Mouse (Mus musculus) CH12.LX (cell line): ENCODE results near the gene Cnr2. TPM values are rescaled to one million over a fixed set of nuclear protein-coding genes. Genes with fewer than 3 reads are reported as not detected.
A peak's percentile ranks its signal among the peaks of the same experiment; 100 is the strongest.

Source experiments
- DNase-seq: peaks from one replicate; pipeline ENCODE4 v3.0.0-alpha.2; 2013; ENCODE audit errors: extremely low read depth
- H3K27ac ChIP-seq: 2 replicates; pipeline ENCODE4 v1.5.1; 2012; ENCODE audit warnings: low read depth, mild to moderate bottlenecking, control low read depth, moderate library complexity; ENCODE audit not compliant: insufficient read depth
- H3K27me3 ChIP-seq: replicated peaks from 2 replicates; pipeline ENCODE3; 2012; ENCODE audit warnings: inconsistent platforms
- H3K36me3 ChIP-seq, 2 experiments: replicated peaks in 1 of 2; 2 replicates each; pipeline versions ENCODE3 to v1.6.1; 2012; ENCODE audit warnings: inconsistent platforms in 1 of 2, low read length in 1 of 2, mild to moderate bottlenecking in 1 of 2, mixed read lengths in 1 of 2, moderate library complexity in 1 of 2; ENCODE audit not compliant: control insufficient read depth in 1 of 2, insufficient read depth in 1 of 2
- H3K4me1 ChIP-seq, 2 experiments: 2 replicates each; pipeline ENCODE4 v1.6.1; 2012; ENCODE audit warnings: inconsistent platforms in 1 of 2, moderate library complexity in 1 of 2; ENCODE audit not compliant: insufficient read depth in 2 of 2, control insufficient read depth in 1 of 2
- H3K4me2 ChIP-seq: 2 replicates; pipeline ENCODE4 v1.6.1; 2012; ENCODE audit warnings: low read depth, mild to moderate bottlenecking, control low read depth; ENCODE audit not compliant: poor library complexity, insufficient read depth, severe bottlenecking
- H3K4me3 ChIP-seq, 3 experiments: fragments of 150-350 bp in 1 of 3; sonication (generic) in 1 of 3; replicated peaks in 1 of 3; 2 replicates each; pipeline versions ENCODE3 to v1.5.1; 2011 to 2012; ENCODE audit warnings: low read depth in 2 of 3, low read length in 2 of 3, mild to moderate bottlenecking in 2 of 3, moderate library complexity in 2 of 3, control low read depth in 1 of 3, improper control_type of control experiment in 1 of 3, inconsistent platforms in 1 of 3, mixed read lengths in 1 of 3; ENCODE audit not compliant: poor library complexity in 1 of 3
- H3K79me2 ChIP-seq: replicated peaks from 2 replicates; pipeline ENCODE4 v1.6.1; 2012; ENCODE audit warnings: mild to moderate bottlenecking, moderate library complexity; ENCODE audit not compliant: control insufficient read depth, poor library complexity, insufficient read depth, severe bottlenecking; ENCODE audit errors: extremely low read depth
- H3K9ac ChIP-seq: 2 replicates; pipeline ENCODE4 v1.6.1; 2012; ENCODE audit warnings: low read depth, mild to moderate bottlenecking, control low read depth, moderate library complexity; ENCODE audit not compliant: insufficient read depth
- H3K9me3 ChIP-seq: replicated peaks from 2 replicates; pipeline ENCODE3; 2012; ENCODE audit warnings: low read length, inconsistent platforms, mixed read lengths
- BHLHE40 ChIP-seq: IDR thresholded peaks from 2 replicates; pipeline ENCODE4 v1.6.1; 2011; ENCODE audit warnings: mild to moderate bottlenecking, low read depth, low read length, improper control_type of control experiment
- CHD1 ChIP-seq: IDR thresholded peaks from 2 replicates; pipeline ENCODE4 v1.6.1; 2012; ENCODE audit warnings: low read depth, low read length, improper control_type of control experiment, inconsistent platforms
- CHD2 ChIP-seq: IDR thresholded peaks from 2 replicates; pipeline ENCODE4 v1.6.1; 2011; ENCODE audit warnings: low read length, improper control_type of control experiment
- CTCF ChIP-seq, 2 experiments: IDR thresholded peaks in 1 of 2; conservative IDR thresholded peaks in 1 of 2; 2 replicates each; pipeline ENCODE4 v1.5.1; 2011 to 2012; ENCODE audit warnings: low read depth in 2 of 2, low read length in 2 of 2, improper control_type of control experiment in 1 of 2, inconsistent platforms in 1 of 2, mild to moderate bottlenecking in 1 of 2, moderate library complexity in 1 of 2
- ELF1 ChIP-seq: IDR thresholded peaks from 2 replicates; pipeline ENCODE4 v1.6.1; 2014; ENCODE audit warnings: low read depth, mild to moderate bottlenecking, inconsistent platforms, low read length, improper control_type of control experiment
- EP300 ChIP-seq: IDR thresholded peaks from 2 replicates; pipeline ENCODE4 v1.6.1; 2011; ENCODE audit warnings: low read length, improper control_type of control experiment
- GABPA ChIP-seq: IDR thresholded peaks from 2 replicates; pipeline ENCODE4 v1.6.1; 2012; ENCODE audit warnings: low read depth, low read length, improper control_type of control experiment, inconsistent platforms; ENCODE audit not compliant: insufficient replicate concordance
- HCFC1 ChIP-seq: IDR thresholded peaks from 2 replicates; pipeline ENCODE4 v1.6.1; 2012; ENCODE audit warnings: low read depth, mild to moderate bottlenecking, inconsistent platforms, low read length, improper control_type of control experiment
- IRF4 ChIP-seq: IDR thresholded peaks from 2 replicates; pipeline ENCODE4 v1.6.1; 2014; ENCODE audit warnings: low read depth, mild to moderate bottlenecking, inconsistent platforms, low read length, improper control_type of control experiment
- JUN ChIP-seq: IDR thresholded peaks from 2 replicates; pipeline ENCODE4 v1.6.1; 2011; ENCODE audit warnings: low read depth, mild to moderate bottlenecking, low read length, improper control_type of control experiment, moderate library complexity; ENCODE audit not compliant: insufficient read depth
- MAFK ChIP-seq: IDR thresholded peaks from 2 replicates; pipeline ENCODE4 v1.6.1; 2011; ENCODE audit warnings: low read length, improper control_type of control experiment; ENCODE audit not compliant: insufficient replicate concordance
- MAX ChIP-seq: IDR thresholded peaks from 2 replicates; pipeline ENCODE4 v1.6.1; 2011; ENCODE audit warnings: low read length, improper control_type of control experiment
- MAZ ChIP-seq: IDR thresholded peaks from 2 replicates; pipeline ENCODE4 v1.6.1; 2012; ENCODE audit warnings: low read depth, mild to moderate bottlenecking, inconsistent platforms, low read length, improper control_type of control experiment, moderate library complexity
- MEF2A ChIP-seq: IDR thresholded peaks from 2 replicates; pipeline ENCODE4 v1.6.1; 2014; ENCODE audit warnings: low read depth, mild to moderate bottlenecking, inconsistent platforms, low read length, improper control_type of control experiment, borderline replicate concordance
- MXI1 ChIP-seq: IDR thresholded peaks from 2 replicates; pipeline ENCODE4 v1.6.1; 2011; ENCODE audit warnings: mild to moderate bottlenecking, low read depth, low read length, improper control_type of control experiment
- MYC ChIP-seq: IDR thresholded peaks from 2 replicates; pipeline ENCODE4 v1.6.1; 2011; ENCODE audit warnings: low read depth, mild to moderate bottlenecking, improper control_type of control experiment, low read length
- PAX5 ChIP-seq: IDR thresholded peaks from 2 replicates; pipeline ENCODE4 v1.6.1; 2012; ENCODE audit warnings: low read length, inconsistent platforms, mixed read lengths
- POLR2A ChIP-seq: IDR thresholded peaks from 2 replicates; pipeline ENCODE4 v1.6.1; 2011; ENCODE audit warnings: low read depth, mild to moderate bottlenecking, improper control_type of control experiment, low read length
- POLR2AphosphoS2 ChIP-seq: IDR thresholded peaks from 2 replicates; pipeline ENCODE4 v1.6.1; 2011; ENCODE audit warnings: low read depth, low read length, improper control_type of control experiment
- RCOR1 ChIP-seq: conservative IDR thresholded peaks from 2 replicates; pipeline ENCODE4 v1.6.1; 2012; ENCODE audit warnings: low read depth, mild to moderate bottlenecking, inconsistent platforms, low read length, improper control_type of control experiment
- SIN3A ChIP-seq: IDR thresholded peaks from 2 replicates; pipeline ENCODE4 v1.6.1; 2012; ENCODE audit warnings: low read length, improper control_type of control experiment, inconsistent platforms
- SMC3 ChIP-seq: IDR thresholded peaks from 2 replicates; pipeline ENCODE4 v1.6.1; 2011; ENCODE audit warnings: low read depth, low read length, improper control_type of control experiment
- TBP ChIP-seq: conservative IDR thresholded peaks from 2 replicates; pipeline ENCODE4 v1.6.1; 2011; ENCODE audit warnings: low read depth, low read length, improper control_type of control experiment
- TCF12 ChIP-seq: IDR thresholded peaks from 2 replicates; pipeline ENCODE4 v1.6.1; 2014; ENCODE audit warnings: low read depth, mild to moderate bottlenecking, inconsistent platforms, low read length, improper control_type of control experiment
- USF1 ChIP-seq: IDR thresholded peaks from 2 replicates; pipeline ENCODE4 v1.6.1; 2014; ENCODE audit warnings: low read depth, mild to moderate bottlenecking, inconsistent platforms, low read length, improper control_type of control experiment
- USF2 ChIP-seq: conservative IDR thresholded peaks from 2 replicates; pipeline ENCODE4 v1.6.1; 2011; ENCODE audit warnings: low read depth, low read length, improper control_type of control experiment
- ZC3H11A ChIP-seq: IDR thresholded peaks from 2 replicates; pipeline ENCODE4 v1.6.1; 2012; ENCODE audit warnings: low read depth, mild to moderate bottlenecking, inconsistent platforms, low read length, improper control_type of control experiment
- ZKSCAN1 ChIP-seq: IDR thresholded peaks from 2 replicates; pipeline ENCODE4 v1.6.1; 2012; ENCODE audit warnings: low read depth, inconsistent platforms, low read length, improper control_type of control experiment, borderline replicate concordance
- ZMIZ1 ChIP-seq: IDR thresholded peaks from 2 replicates; pipeline ENCODE4 v1.6.1; 2012; ENCODE audit warnings: low read depth, mild to moderate bottlenecking, inconsistent platforms, low read length, improper control_type of control experiment
- ZNF384 ChIP-seq: IDR thresholded peaks from 2 replicates; pipeline ENCODE4 v1.6.1; 2012; ENCODE audit warnings: low read depth, low read length, improper control_type of control experiment, inconsistent platforms
- dilution Hi-C: fragments of 300-500 bp; cut with MboI; formaldehyde crosslinking; loops from 2 replicates; pipeline ENCODE4 v1.14.3; 2020; ENCODE audit warnings: low sequenced_read_pairs; ENCODE audit not compliant: extremely low pct_unique_long_range_greater_than_20kb, extremely low pct_ligation_motif_present
- in situ Hi-C: fragments of 300-500 bp; cut with MboI; formaldehyde crosslinking; loops from 3 replicates; pipeline ENCODE4 v1.14.3; 2019; ENCODE audit warnings: low sequenced_read_pairs, low pct_ligation_motif_present, low pct_unique_long_range_greater_than_20kb, mixed read lengths
- polyA plus RNA-seq: library from polyadenylated mRNA; unstranded; fragments of >175 nt; gene quantifications from 2 replicates; pipeline ENCODE4 v1.2.1, GENCODE M21; 2012; ENCODE audit warnings: low read depth; ENCODE audit not compliant: insufficient read length
- total RNA-seq, 2 experiments: library from RNA; depleted of rRNA; stranded (reverse); fragments of 300-350 nt in 1 of 2; fragments of >200 nt in 1 of 2; gene quantifications; 2 replicates each; pipeline ENCODE4 v1.2.3; 2012 to 2014

Gene Cnr2
- total and polyA plus RNA-seq, 3 experiments: 5.6 to 13.8 (median 10.6) TPM

DNA sequence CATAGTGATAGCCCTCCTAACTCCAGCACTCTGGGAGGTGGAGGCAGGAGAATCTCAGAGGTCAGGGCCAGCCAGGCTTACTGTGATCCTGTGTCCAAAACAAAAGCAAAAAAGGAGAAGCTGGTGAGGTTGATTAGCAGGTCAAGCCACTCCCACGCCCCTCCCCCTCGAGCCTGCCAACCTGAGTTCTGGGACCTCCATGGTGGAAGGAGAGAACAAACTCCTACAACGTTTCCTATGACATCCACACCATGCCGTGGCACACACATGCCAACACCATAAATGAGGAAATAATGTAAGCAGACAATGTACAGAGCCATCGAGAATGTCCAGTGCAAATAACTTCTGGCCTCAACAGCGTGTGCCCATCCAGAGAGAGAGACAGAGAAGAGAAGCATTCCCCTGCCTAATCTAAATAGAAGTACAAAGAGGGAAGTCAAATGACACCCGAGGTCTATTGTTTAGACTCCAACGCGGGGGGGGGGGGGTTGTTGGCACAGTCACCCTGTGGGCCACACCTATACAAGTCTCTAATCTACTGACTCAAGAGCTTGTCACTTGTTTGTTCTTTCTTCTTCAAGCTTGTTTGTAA lies 19.1 kb upstream of the Cnr2 start:
- no peak for TF ChIP-seq TCF12
- TF ChIP-seq PAX5: no peak
- no peak for TF ChIP-seq GABPA
- TF ChIP-seq EP300: no peak
- TF ChIP-seq POLR2A: 0 out of 2 replicates have a peak, but pooled peaks have one; percentile 26
- TF ChIP-seq, all 38 proteins: peak for 1
- Histone ChIP-seq H3K27me3 (no peaks in the 10 kb centered on the region), H3K36me3 (peaks cover 7 to 14% of the 10 kb centered on the region in 2 experiments), H3K9me3 (no peaks in the 10 kb centered on the region), H3K4me3 (peak overlapping the region in 2 of 3 experiments; percentile 19 to 35), H3K79me2 (peaks cover 15% of the 10 kb centered on the region), H3K4me2 (peak overlapping the region; percentile 83), H3K9ac (peak overlapping the region; percentile 27; the same call in 1 of the 2 replicates), H3K27ac (peak overlapping the region; percentile 84), H3K4me1 (peaks cover 10 to 52% of the 10 kb centered on the region in 2 experiments)
- dilution Hi-C loops: no loop called here
- in situ Hi-C loops: no loop called here
- peak; percentile 68 for DNase-seq

DNA sequence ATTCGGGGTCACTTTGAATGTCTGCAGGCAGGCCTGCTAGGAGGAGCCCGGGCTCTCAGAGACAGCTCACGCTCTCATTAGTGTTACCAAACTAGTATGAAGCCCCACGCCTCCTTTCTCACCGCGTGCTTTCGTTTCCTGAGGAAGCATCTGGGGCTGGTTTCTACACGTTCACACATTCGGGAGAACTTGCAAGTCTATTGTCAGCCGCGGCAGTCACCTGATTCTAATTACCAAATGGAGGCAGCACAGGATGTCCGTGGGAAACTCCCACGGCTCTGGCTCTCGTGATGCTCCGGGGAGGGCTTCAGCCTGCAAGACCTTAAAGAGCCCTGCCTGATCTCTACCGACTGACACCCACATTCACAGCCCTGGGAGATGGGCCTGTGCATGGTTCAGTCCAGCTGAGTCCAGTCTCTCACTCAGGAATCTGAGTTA lies 18.6 kb upstream of the Cnr2 start:
- no peaks in the 10 kb centered on the region for H3K27me3 ChIP-seq
- H3K9me3 ChIP-seq: no peaks in the 10 kb centered on the region
- H3K79me2 ChIP-seq: peaks cover 15% of the 10 kb centered on the region
- H3K4me2 ChIP-seq: peak overlapping the region; percentile 83
- peak overlapping the region in 1 of 3 experiments; percentile 17 for H3K4me3 ChIP-seq
- dilution Hi-C loops (no loop called here), in situ Hi-C loops (no loop called here)
- peak overlapping the region; percentile 84 for H3K27ac ChIP-seq
- H3K36me3 ChIP-seq: peaks cover 7 to 11% of the 10 kb centered on the region in 2 experiments
- peak; percentile 95 for DNase-seq
- peak overlapping the region; percentile 27; the same call in 1 of the 2 replicates for H3K9ac ChIP-seq
- peaks cover 10 to 49% of the 10 kb centered on the region in 2 experiments for H3K4me1 ChIP-seq
- TF ChIP-seq MYC (peak; percentile 96), HCFC1 (peak; percentile 50), CHD2 (peak; percentile 76), POLR2AphosphoS2 (no peak), MEF2A (peak; percentile 91), SMC3 (no peak), CHD1 (peak; percentile 71; the same call in 1 of the 2 replicates), BHLHE40 (peak; percentile 100), TCF12 (peak; percentile 92), POLR2A (peak; percentile 53), GABPA (no peak), SIN3A (peak; percentile 79; the same call in 1 of the 2 replicates), EP300 (peak; percentile 84), JUN (0 out of 2 replicates have a peak, but pooled peaks have one; percentile 15), RCOR1 (peak; percentile 86; the same call in 1 of the 2 replicates), ZKSCAN1 (no peak), MAFK (peak; percentile 49; the same call in 1 of the 2 replicates), MXI1 (peak; percentile 94), ZMIZ1 (peak; percentile 58; the same call in 1 of the 2 replicates), IRF4 (peak; percentile 92), TBP (0 out of 2 replicates have a peak, but pooled peaks have one; percentile 30), PAX5 (no peak), ELF1 (peak; percentile 49; the same call in 1 of the 2 replicates), CTCF (conservative IDR thresholded peaks at IDR 0.05 in 1 of 2, IDR thresholded peaks at IDR 0.05 in 1 of 2; ENCODE audit: low read depth in 2 of 2, low read length in 2 of 2) (no peak), MAX (peak; percentile 94), ZNF384 (0 out of 2 replicates have a peak, but pooled peaks have one; percentile 5), USF2 (peak; percentile 58), MAZ (peak; percentile 74; the same call in 1 of the 2 replicates), ZC3H11A (no peak), USF1 (peak; percentile 71)
